Mouse (Mus musculus) liver, embryonic 14.5 days (tissue): ENCODE measurements around the gene Rdh12.

Source experiments
- CTCF ChIP-seq: IDR thresholded peaks from 2 replicates; pipeline ENCODE4 v1.5.1; 2016; ENCODE audit warnings: antibody characterized with exemption, low read depth, control low read depth
- EP300 ChIP-seq: IDR thresholded peaks from 2 replicates; pipeline ENCODE4 v1.6.1; 2016; ENCODE audit warnings: antibody characterized with exemption, low read depth

- no peak for TF ChIP-seq CTCF
- no peak for TF ChIP-seq EP300
Measured at GRCm38 (mm10) chr12:79197105-79197504, 11.6 kb upstream of the Rdh12 start.
